Mouse (Mus musculus) layer of hippocampus, postnatal 25 days (tissue): ENCODE measurements around the gene Tulp4. TPM values are rescaled to one million over a fixed set of nuclear protein-coding genes. Genes with fewer than 3 reads are reported as not detected.

Source experiments
- DNase-seq, 2 experiments: peaks; one replicate each; pipeline ENCODE4 v3.0.0; 2022; ENCODE audit warnings: mixed read lengths in 2 of 2, low spot score in 1 of 2; ENCODE audit errors: extremely low spot score in 1 of 2
- total RNA-seq, 2 experiments: library from RNA; stranded (reverse); gene quantifications; 2 replicates each; pipeline ENCODE4 v1.2.3; 2021

Gene Tulp4
- total RNA-seq, 2 experiments from 2014 or later = 282 to 283 TPM

GRCm38 (mm10) chr17:6118861-6119260 is 12.6 kb downstream of the Tulp4 start:
- no peak for DNase-seq

DNA sequence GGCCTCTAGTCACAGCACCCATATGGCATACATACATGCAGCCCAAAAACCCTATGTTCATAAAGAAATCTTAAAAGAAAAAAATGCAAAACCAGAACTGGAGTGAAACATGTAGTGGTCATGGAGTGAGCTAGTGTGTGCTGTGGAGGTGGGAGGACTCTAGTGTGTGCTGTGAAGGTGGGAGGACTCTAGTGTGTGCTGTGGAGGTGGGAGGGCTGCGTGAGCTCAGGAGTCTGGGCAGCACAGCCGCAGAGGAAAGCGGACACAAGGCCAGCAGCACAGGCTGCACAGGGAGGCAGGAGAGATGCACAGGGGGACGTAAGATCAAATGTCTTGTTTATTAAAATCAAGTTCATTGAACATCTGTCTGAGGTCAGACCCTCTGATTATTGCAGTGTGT is 17.5 kb downstream of the Tulp4 start:
- DNase-seq = no peak

- no peak for DNase-seq
Observed at GRCm38 (mm10) chr17:6125441-6125840, 19.2 kb downstream of the Tulp4 start.

GRCm38 (mm10) chr17:6128039-6128438 is 21.8 kb downstream of the Tulp4 start:
- DNase-seq = no peak

DNA sequence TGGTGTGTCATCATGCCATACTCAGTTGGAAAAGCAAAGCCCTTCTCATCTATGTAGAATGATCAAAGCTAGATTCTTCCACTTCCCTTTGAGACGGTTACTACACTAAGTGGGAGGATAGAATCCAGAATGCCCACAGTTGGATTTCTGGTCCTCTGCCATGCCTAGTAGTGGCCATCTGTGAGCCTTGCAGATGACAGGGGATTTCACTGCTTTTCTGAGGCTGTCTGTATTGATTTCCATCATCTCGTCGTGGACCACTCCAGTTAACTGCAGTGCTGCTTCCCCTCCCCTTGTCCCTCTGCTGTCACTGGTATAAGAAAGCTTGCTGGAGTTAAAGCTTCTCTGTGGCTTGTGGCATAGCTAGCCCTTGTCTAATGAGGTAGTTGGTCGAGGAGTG is 23.1 kb downstream of the Tulp4 start:
- DNase-seq = no peak

GRCm38 (mm10) chr17:6131083-6131482 is 24.8 kb downstream of the Tulp4 start:
- no peak for DNase-seq

DNA sequence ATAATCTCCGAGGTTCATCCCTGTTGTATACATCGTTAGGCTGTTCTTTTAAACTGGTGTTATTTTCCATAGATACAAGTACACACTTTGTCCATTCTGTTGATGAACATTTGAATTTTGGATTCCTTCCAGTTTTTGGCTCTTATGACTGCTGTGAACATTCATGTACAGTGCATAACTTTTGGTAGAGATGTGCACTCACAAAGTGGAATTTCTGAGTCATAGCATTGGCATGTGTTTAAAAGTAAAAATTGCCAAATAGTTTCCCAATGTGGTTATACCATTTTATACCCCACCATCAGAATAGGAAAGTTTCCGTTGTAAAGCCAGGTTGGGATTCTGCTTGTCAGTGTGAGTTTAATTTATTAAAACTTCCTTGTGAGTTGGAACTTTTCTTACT is 34.6 kb downstream of the Tulp4 start:
- no peak for DNase-seq

DNA sequence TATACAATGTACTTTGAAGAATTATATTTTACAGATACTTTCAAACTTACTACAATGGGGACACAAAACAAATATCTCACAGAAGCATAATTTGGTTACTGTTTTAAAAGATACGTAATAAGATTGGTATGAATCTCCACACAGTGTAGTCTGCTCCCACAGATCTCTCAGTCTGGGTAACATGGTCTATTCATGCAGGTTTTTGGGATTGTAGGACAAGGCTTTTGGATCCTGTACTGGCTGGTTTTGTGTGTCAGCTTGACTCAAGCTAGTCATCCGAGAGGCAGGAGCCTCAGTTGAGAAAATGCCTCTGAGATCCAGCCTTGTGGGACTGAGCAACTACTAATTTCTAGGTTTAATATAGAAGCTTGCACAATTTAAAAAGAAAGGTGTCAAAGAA is 35.1 kb downstream of the Tulp4 start:
- DNase-seq = no peak

DNA sequence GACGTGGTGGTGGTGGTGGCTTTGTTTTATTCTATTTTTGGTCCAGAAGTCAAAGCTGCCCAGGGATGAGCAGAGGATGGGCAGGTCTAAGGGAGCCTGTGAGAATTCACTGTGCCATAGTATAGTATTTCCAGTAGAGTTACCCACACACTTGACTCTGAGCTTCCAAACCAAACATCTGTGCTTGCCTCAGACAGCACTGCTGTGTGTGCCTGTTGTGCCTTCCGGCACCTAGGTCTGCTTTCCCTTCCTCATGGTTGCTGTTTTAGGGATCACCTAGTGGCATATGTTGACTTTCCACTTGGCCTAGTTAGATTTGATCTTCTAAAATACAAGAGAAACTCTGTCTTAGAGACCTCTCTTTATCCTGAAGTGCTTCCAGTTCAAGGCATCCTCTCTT is 39.0 kb downstream of the Tulp4 start:
- DNase-seq = no peak

GRCm38 (mm10) chr17:6152941-6153340 is 46.7 kb downstream of the Tulp4 start:
- no peak for DNase-seq

DNA sequence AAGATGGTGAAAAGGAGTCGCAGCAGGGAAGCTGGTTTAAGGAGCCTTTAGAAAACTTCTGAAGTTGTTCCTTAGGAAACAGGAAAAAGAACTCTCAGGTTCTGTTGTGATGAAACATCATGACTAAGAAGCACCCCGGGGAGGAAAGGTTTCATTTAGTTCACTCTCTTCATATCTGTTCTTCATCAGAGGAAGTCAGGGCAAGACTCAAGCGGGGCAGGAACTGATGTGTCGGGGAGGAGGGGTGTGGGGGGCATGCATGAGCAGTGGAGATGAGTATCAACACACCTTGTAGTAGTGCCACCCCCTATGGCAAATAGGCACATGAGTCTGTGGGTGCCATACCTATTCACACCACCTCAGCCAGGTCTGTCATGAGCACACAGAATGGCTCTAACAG is 47.3 kb downstream of the Tulp4 start:
- DNase-seq = no peak

GRCm38 (mm10) chr17:6154366-6154765 is 48.1 kb downstream of the Tulp4 start:
- no peak for DNase-seq

GRCm38 (mm10) chr17:6160495-6160894 is 54.3 kb downstream of the Tulp4 start:
- DNase-seq = no peak

DNA sequence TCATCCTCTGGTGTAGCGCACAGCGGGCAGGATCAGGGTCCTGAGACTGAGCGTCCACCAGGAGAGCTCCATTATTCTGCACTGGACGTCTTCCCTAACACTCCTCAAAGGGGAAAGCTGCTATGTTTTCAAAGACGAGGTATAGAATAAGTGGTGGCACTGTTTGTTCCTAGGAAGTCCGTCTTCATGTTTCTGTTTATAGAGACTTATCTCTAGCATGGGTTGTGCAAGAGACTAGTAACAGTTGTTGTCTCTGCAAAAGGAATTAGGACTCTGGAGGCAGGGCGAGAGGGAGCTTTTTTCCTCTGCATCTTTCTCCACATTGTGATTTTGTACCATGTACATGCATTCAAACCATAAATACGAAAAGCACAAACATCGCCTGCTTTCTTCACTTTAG is 55.7 kb downstream of the Tulp4 start:
- DNase-seq = no peak

DNA sequence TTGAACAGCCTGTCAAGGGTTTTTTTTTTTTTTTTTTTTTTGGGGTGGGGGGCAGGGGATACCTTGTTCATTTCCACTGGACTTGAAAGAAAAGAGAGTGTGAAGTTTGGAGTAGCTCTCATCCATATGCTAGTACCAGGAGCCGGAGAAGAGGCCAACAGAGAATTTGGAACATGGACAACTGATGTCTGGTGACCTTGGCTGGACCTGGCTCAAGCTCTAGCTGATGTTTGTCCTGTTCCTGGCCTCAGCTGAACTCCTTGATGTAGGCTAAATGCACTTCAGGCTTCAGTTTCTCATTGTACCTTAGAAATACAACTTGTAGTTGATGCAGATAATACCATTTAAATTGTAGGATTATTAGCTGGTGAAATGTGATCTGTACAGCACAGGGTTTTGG is 56.5 kb downstream of the Tulp4 start:
- no peak for DNase-seq

DNA sequence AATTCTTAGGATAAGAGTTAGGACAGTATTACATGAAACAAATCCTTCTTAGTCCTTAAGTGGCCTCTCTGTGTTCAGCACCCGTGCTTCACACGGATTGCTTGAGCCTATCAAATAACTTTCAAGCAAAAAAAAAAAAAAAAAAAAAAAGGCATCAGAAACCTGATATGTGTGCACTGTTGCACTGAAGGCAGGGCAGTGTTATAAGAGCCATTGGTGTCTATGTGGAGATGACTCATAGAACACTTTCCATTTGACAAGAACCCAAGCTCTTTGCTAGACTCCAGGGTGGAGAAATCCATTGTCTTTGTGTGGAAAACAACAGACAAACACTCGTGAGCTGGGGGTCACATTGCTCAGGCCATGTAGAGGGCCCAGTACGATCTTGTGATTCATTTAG is 58.7 kb downstream of the Tulp4 start:
- no peak for DNase-seq

- DNase-seq = no peak
Observed at GRCm38 (mm10) chr17:6172440-6172839, 66.2 kb downstream of the Tulp4 start.

- DNase-seq = no peak
Observed at GRCm38 (mm10) chr17:6172926-6173690, 66.9 kb downstream of the Tulp4 start.

- no peak for DNase-seq
Observed at GRCm38 (mm10) chr17:6174574-6174973, 68.3 kb downstream of the Tulp4 start.

DNA sequence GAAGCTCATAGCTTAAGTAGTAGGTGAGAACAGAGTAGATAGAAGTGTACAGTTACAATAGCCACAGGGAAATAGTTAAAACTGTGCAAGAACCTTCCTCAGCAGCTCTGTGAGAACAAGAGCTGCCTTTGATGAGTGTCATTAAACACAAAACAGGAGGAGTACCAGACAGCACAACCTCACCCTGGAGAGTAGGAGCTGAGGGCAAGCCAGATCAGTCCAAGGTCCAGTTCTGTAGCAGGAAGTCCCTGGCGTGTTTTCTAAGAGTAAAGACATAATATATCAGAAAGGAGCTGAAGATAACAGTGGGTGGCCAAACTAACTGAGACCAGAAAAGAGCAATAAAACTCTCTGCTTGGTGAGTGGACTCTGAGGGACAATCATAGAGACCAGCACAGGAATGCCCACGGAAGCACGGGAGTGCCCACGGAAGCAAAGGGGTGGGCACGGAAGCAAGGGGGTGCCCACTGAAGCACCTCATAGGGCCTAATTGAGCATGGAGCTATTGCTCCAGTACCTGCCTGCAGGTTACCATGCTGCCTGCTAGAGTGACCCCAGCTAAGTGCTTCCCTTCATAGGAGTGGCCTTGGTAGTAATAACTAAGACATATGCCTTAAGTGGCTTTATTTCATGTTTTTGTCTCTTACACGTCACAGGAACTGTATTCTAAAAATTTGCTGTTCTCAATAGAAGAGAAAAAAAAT is 72.5 kb downstream of the Tulp4 start:
- no peak for DNase-seq

DNA sequence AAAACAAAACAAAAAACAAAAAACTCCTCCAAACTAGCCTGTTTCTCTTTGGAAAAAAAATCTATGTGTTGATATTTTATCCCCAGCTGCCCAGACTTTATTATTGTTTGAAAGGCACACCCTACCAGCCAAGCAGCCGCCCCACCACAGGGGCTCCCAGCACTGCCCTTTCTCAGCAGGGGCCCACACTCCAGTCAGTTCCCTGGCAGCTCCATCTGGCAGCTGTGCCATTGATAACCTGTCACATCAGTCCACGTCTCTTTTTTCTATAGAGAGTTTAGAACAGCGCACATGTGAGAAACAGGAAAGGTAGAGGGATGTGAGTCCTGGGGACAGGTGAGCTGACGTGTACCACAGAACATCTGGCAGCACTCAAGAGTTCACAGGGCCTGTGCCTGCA is 73.2 kb downstream of the Tulp4 start:
- DNase-seq = no peak

GRCm38 (mm10) chr17:6180421-6180820 is 74.2 kb downstream of the Tulp4 start:
- DNase-seq = no peak
